Mouse (Mus musculus): ENCODE results near the gene Bcl11a. TPM values are rescaled to one million over a fixed set of nuclear protein-coding genes. Genes with fewer than 3 reads are reported as not detected.

Gene Bcl11a
- polyA plus RNA-seq, 1 experiment from 2014 or later, result 62.4 TPM

DNA sequence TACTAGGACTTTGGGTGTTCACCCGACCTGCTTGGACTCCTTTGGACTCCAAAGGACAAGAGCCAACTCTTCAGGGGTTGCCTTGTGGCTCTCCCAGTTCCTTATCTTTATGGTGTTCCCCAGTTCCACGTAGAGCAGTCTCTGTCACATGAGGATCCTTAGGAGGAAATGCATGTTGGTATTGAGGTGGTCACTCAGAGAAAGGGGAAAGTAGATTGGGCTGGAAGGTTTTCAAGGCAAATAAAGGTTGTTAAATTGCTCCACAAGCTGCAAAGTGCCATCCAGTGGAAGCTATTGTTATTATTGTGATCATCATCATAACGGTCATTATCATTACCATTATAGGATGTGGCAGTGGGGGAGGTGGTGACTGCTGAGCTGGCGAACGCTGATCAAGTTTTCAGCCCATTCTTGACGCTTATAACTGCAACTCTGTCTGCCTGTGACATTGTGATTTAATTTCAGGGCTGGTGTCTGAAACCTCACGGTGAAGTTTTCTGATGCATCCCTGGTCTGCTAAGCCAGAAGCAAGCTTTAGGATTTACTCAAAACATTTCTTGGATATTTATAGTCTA lies 52.4 kb downstream of the Bcl11a start:
- Histone ChIP-seq H3K9me3 (no peaks in the 10 kb centered on the region), H3K4me1 (peaks cover 27% of the 10 kb centered on the region), H3K36me3 (replicated peaks) (peaks cover 46% of the 10 kb centered on the region), H3K27ac (replicated peaks) (no peak overlapping the region), H3K4me3 (no peak overlapping the region), H3K27me3 (replicated peaks; ENCODE audit: low read depth, poor library complexity, severe bottlenecking) (no peaks in the 10 kb centered on the region)
- 86% methylated on average over 7 of the region's 7 CpGs for WGBS
- no peak for DNase-seq (ENCODE audit: low spot score)

DNA sequence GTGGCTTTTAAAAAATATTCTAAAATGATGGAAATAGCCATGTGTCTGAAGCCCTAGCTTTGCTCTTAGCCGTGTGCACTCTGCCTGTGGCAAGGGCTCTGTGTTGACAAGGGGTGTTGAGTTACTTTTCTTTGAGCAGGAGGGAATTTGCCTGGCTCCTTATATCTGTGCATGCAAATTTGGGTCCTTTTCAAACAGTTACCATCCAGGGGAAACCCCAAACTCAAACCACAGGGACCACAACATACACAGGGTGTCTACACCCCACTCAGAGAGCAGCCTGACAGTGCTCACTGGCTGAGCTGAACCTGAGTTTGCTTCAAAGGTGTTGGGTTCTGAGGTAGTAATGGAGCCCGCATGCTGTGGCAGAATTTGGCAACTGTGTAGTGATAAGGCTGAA lies 54.0 kb downstream of the Bcl11a start:
- Histone ChIP-seq H3K27ac (replicated peaks) (no peak overlapping the region), H3K27me3 (replicated peaks; ENCODE audit: low read depth, poor library complexity, severe bottlenecking) (no peaks in the 10 kb centered on the region), H3K36me3 (replicated peaks) (peaks cover 40% of the 10 kb centered on the region), H3K4me3 (no peak overlapping the region), H3K9me3 (no peaks in the 10 kb centered on the region), H3K4me1 (peaks cover 41% of the 10 kb centered on the region)
- DNase-seq (ENCODE audit: low spot score), result no peak
- WGBS, result 80% methylated on average over 2 of the region's 2 CpGs

DNA sequence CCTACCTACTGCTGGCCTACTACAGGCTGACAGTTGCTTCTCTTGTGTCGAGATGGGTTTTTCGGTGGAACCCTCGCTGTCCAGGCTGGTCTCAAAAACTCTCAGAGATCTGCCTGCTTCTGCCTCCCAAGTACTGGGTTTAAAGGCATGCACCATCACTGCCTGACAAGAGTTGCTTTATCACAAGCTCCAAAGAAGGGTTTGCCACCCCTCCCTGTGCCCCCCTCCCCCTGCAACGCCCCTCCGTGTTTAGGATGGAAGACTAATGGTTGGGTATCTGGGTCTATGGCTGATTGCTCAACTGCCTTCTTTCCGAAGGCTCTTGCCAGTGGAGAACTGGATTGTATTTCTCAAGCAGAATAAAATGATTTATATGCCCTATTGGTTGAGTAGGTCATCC lies 54.5 kb downstream of the Bcl11a start:
- DNase-seq (ENCODE audit: low spot score), result no peak
- Histone ChIP-seq H3K4me3 (no peak overlapping the region), H3K36me3 (replicated peaks) (peaks cover 40% of the 10 kb centered on the region), H3K9me3 (no peaks in the 10 kb centered on the region), H3K27ac (replicated peaks) (no peak overlapping the region), H3K4me1 (peaks cover 41% of the 10 kb centered on the region), H3K27me3 (replicated peaks; ENCODE audit: low read depth, poor library complexity, severe bottlenecking) (no peaks in the 10 kb centered on the region)
- 93% methylated on average over 6 of the region's 6 CpGs for WGBS

DNA sequence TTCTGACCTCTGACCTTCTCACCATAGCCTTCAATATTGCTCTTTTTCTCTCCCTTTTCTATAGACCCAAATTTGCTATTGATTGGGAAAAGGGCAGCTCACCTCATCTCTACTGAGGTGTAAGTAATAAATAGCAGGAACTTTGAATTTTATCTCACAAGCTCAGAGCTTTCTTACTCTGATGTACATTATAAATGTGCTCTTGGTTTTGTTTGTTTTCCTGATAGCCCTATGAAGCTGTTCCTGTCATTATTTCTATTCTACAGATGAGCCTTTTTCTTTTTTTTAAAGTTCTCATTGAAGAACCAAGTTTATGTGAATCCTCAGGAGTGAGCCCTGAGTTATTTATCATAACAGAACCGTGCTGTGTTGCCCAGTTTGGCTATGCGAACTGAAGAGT lies 55.0 kb downstream of the Bcl11a start:
- Histone ChIP-seq H3K4me1 (peaks cover 41% of the 10 kb centered on the region), H3K9me3 (no peaks in the 10 kb centered on the region), H3K36me3 (replicated peaks) (peaks cover 43% of the 10 kb centered on the region), H3K27me3 (replicated peaks; ENCODE audit: low read depth, poor library complexity, severe bottlenecking) (no peaks in the 10 kb centered on the region), H3K4me3 (no peak overlapping the region), H3K27ac (replicated peaks) (no peak overlapping the region)
- DNase-seq (ENCODE audit: low spot score), result no peak
- 95% methylated on average over 2 of the region's 2 CpGs for WGBS

DNA sequence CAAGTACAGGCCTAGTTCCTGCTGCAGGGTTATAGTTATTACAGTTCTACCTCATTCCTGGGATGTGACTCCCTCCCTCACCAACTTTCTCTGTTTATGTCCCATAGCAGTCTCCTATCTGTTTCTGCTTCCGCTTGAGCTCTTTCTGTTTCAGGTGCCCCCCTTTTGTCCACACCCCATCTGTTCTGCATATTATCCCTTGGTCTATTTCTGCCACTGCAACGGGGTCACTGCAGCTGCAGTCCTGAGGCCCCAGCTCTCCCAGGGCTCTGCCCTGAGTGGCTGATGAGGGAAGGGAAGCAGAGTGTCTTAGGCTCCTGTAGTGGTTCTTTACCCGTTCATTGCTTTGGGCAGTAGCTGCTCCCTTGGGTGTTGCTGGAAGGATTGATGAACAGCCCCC lies 55.6 kb downstream of the Bcl11a start:
- H3K27ac ChIP-seq (replicated peaks), result no peak overlapping the region
- H3K4me1 ChIP-seq, result peaks cover 36% of the 10 kb centered on the region
- H3K36me3 ChIP-seq (replicated peaks), result peaks cover 43% of the 10 kb centered on the region
- WGBS, result 75% methylated on average over 3 of the region's 3 CpGs
- H3K27me3 ChIP-seq (replicated peaks; ENCODE audit: low read depth, poor library complexity, severe bottlenecking), result no peaks in the 10 kb centered on the region
- no peak overlapping the region for H3K4me3 ChIP-seq
- DNase-seq (ENCODE audit: low spot score), result no peak
- H3K9me3 ChIP-seq, result no peaks in the 10 kb centered on the region

DNA sequence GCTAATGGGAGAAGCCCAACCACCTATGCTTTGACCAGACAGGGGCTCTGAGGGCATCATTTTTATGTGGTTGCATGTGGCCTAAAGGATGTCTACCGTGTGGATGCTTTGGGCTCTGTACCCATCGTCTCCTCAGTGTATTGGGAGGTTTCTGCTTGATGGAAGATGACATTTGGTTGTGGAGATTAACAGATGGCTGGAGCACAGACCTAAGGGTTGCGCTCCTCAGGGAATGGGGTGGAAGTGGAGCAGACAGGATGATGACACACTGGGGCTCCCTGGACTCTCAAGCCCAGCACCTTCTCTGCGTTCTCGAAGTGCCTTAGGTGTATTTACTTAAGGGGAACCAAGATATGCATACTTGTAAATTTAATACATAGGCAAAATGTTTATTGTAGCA lies 56.1 kb downstream of the Bcl11a start:
- H3K27ac ChIP-seq (replicated peaks), result no peak overlapping the region
- WGBS, result 89% methylated on average over 5 of the region's 5 CpGs
- no peak for DNase-seq (ENCODE audit: low spot score)
- no peaks in the 10 kb centered on the region for H3K9me3 ChIP-seq
- H3K36me3 ChIP-seq (replicated peaks), result peaks cover 47% of the 10 kb centered on the region
- H3K4me1 ChIP-seq, result peaks cover 36% of the 10 kb centered on the region
- no peak overlapping the region for H3K4me3 ChIP-seq
- H3K27me3 ChIP-seq (replicated peaks; ENCODE audit: low read depth, poor library complexity, severe bottlenecking), result no peaks in the 10 kb centered on the region

DNA sequence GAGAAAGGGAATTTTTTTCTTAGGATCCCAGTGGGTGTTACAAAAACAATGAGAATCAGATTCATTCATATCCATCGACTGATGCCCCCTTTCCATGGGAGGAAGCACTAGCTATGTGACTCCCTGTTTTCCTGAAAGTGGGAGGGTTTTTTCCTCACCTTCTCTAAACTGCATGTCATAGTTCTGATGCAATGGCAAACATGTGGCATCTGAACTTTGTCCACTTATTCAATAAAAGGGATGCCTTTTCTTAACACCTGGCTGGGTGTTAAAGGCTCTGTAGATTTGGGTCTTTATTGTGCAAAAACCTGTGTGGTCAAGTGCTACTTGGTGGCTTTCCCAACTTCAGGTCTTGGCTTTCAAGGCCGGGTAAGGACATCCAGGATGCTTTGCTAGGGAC lies 57.4 kb downstream of the Bcl11a start:
- Histone ChIP-seq H3K4me3 (no peak overlapping the region), H3K36me3 (replicated peaks) (peaks cover 47% of the 10 kb centered on the region), H3K9me3 (no peaks in the 10 kb centered on the region), H3K27me3 (replicated peaks; ENCODE audit: low read depth, poor library complexity, severe bottlenecking) (no peaks in the 10 kb centered on the region), H3K4me1 (peaks cover 36% of the 10 kb centered on the region), H3K27ac (replicated peaks) (no peak overlapping the region)
- no peak for DNase-seq (ENCODE audit: low spot score)
- WGBS, result 77% methylated on average over 2 of the region's 2 CpGs

DNA sequence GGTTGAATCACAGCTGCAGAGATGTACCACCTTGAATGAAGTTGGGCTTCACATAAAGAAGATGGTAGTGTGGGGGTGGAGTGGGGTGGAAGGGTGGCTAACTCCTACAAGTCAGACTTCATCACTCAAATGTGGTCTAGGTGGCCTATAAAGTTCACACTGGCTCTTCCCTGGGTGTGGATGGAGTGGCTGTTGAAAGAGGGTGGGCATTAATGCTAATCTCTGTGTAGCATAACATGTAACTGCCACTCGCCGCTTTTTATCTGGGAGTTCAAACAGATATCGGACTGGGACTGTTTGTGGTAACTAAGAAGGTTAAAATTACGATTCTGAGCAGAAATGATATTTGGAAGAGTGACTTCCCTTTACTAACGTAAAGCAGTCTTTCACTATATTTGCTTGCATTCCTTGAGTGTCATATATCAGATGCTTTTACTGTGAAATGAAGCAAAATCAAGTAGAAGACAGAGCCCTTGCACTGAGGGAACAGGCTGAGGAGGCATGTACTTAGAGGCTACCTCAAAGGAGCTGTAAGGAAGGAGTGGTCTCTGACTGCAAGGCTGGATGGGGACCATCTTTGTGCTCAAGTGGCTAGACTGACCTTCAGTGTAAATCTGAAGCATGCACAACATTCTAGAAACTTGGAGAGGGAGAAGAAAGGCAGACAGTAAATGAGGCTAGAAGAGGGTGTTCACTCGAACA lies 58.4 kb downstream of the Bcl11a start:
- peaks cover 41% of the 10 kb centered on the region for H3K4me1 ChIP-seq
- H3K4me3 ChIP-seq, result no peak overlapping the region
- no peaks in the 10 kb centered on the region for H3K27me3 ChIP-seq (replicated peaks; ENCODE audit: low read depth, poor library complexity, severe bottlenecking)
- no peak overlapping the region for H3K27ac ChIP-seq (replicated peaks)
- 87% methylated on average over 6 of the region's 6 CpGs for WGBS
- no peaks in the 10 kb centered on the region for H3K9me3 ChIP-seq
- DNase-seq (ENCODE audit: low spot score), result no peak
- H3K36me3 ChIP-seq (replicated peaks), result peaks cover 44% of the 10 kb centered on the region

DNA sequence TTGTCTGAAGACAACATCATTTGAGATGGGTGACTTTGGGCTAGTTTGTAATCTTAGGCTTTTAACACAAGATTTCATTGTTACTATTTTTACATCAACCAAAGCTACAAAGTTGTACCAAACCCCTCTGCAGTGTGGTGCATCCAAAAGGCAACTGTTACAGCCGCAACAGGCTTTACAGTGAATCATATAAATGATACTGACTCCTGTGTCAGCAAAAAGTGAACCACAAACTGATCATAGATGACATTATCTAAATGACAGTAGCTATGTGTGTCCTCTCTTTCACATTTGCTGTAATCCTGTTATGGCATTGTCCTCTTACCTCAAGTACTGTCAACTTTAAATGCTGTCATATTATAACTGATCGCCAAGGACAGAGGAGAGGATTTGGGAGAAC lies 60.0 kb downstream of the Bcl11a start:
- H3K4me1 ChIP-seq, result peaks cover 54% of the 10 kb centered on the region
- peaks cover 36% of the 10 kb centered on the region for H3K36me3 ChIP-seq (replicated peaks)
- WGBS, result 95% methylated on average over 2 of the region's 2 CpGs
- H3K27ac ChIP-seq (replicated peaks), result no peak overlapping the region
- no peaks in the 10 kb centered on the region for H3K27me3 ChIP-seq (replicated peaks; ENCODE audit: low read depth, poor library complexity, severe bottlenecking)
- no peak for DNase-seq (ENCODE audit: low spot score)
- H3K4me3 ChIP-seq, result no peak overlapping the region
- H3K9me3 ChIP-seq, result no peaks in the 10 kb centered on the region

DNA sequence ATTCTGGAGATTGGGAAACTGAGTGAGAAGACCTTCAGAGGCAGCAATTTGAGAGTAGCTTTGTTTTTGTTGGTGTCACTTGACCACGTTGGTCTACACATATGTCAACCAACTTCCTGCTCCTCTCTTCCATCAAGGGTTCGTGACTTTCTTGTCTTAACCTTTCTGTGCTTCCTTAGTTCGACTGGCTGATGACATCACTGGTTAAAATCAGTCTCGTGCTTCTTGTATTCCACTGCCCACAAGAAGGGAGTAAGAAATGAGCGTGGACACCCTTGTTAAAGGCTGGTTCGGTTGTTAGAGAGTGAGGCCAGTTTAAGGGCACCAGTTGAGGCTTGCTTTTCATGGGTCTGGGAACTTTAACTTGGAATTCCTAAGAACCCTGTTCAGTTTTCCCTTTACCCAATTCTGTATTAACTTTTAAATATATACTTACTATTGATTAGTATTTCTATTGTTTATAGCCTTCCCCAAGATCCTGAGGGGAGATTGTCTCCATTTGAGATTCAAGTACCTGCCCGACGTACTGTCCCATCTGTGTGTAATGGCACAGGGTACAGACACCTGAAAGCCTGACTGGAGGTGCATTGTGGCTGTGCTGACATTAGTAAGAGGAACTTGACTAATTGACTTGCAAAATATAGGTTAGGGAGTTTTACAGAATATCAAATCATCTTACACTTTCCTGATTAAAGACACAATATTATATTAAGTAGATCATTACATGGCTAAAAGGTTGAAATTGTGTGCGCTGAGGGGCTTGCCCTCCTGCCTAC lies 60.9 kb downstream of the Bcl11a start:
- Histone ChIP-seq H3K36me3 (replicated peaks) (peaks cover 39% of the 10 kb centered on the region), H3K4me1 (peaks cover 50% of the 10 kb centered on the region), H3K9me3 (no peaks in the 10 kb centered on the region), H3K27ac (replicated peaks) (no peak overlapping the region), H3K27me3 (replicated peaks; ENCODE audit: low read depth, poor library complexity, severe bottlenecking) (no peaks in the 10 kb centered on the region), H3K4me3 (no peak overlapping the region)
- DNase-seq (ENCODE audit: low spot score), result no peak
- WGBS, result 86% methylated on average over 9 of the region's 9 CpGs

DNA sequence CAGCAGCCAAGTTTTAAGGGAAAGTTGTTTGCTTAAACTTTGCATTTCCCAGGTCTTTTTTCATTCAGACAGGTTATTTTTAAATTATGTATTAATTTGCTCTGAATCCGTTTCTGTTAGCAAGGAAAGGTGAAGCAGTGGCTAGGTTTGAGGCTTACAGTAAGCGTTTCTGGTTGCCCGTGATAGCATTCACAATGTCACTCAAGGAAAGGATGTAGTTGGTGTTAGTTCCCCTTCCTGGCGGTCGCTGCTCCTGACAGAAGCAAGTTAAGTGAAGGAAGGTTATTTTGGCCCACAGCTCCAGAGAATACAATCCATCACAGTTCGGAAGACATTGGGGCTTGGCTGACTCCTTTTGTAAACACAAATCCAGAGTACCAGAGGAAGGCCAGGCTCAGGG lies 61.6 kb downstream of the Bcl11a start:
- DNase-seq (ENCODE audit: low spot score), result no peak
- Histone ChIP-seq H3K27me3 (replicated peaks; ENCODE audit: low read depth, poor library complexity, severe bottlenecking) (no peaks in the 10 kb centered on the region), H3K9me3 (no peaks in the 10 kb centered on the region), H3K27ac (replicated peaks) (no peak overlapping the region), H3K36me3 (replicated peaks) (peaks cover 43% of the 10 kb centered on the region), H3K4me1 (peaks cover 54% of the 10 kb centered on the region), H3K4me3 (no peak overlapping the region)
- 90% methylated on average over 6 of the region's 6 CpGs for WGBS

DNA sequence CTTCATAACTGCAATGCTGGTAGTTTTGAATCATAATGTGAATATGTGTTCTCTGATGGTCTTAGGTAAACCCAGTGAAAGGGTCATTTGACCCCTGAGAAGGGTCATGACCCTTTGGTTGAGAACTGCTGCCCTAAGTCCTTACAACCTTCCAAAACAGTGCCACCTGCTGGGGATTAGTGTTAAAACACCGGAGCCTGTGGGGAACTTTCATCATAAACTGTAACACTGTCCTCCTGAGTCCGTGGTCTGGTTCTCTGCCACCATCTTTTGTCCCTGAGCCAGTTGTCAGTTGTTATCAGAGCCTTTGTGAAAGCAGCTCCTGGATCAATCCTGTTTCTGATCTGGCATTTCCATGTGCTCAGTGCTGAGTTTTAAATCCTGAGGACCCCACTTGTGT lies 62.1 kb downstream of the Bcl11a start:
- Histone ChIP-seq H3K27me3 (replicated peaks; ENCODE audit: low read depth, poor library complexity, severe bottlenecking) (no peaks in the 10 kb centered on the region), H3K27ac (replicated peaks) (no peak overlapping the region), H3K9me3 (no peaks in the 10 kb centered on the region), H3K4me3 (no peak overlapping the region), H3K4me1 (peaks cover 59% of the 10 kb centered on the region), H3K36me3 (replicated peaks) (peaks cover 48% of the 10 kb centered on the region)
- 89% methylated on average over 2 of the region's 2 CpGs for WGBS
- no peak for DNase-seq (ENCODE audit: low spot score)

DNA sequence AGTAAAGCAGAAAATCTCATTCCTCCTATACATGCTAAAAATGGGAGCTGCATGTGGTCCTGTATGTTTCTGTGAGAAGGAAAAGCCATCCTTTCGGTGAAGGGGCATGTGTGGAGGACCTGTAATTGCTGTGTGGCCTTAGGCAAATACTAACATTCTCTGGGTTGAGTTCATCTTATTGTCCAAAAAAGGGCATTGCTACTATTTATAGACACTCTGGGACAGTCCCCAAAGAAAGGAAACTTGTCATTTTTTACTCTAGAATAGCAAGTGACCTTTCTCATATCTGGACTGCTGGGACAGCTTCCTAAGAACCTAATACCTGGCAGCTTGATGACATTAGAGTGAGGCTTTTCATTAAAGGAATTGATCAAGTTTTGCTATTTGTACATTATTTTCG lies 63.1 kb downstream of the Bcl11a start:
- no peak overlapping the region for H3K4me3 ChIP-seq
- no peaks in the 10 kb centered on the region for H3K27me3 ChIP-seq (replicated peaks; ENCODE audit: low read depth, poor library complexity, severe bottlenecking)
- 78% methylated on average over 2 of the region's 2 CpGs for WGBS
- no peak for DNase-seq (ENCODE audit: low spot score)
- H3K27ac ChIP-seq (replicated peaks), result no peak overlapping the region
- H3K4me1 ChIP-seq, result peaks cover 62% of the 10 kb centered on the region
- H3K9me3 ChIP-seq, result no peaks in the 10 kb centered on the region
- peaks cover 57% of the 10 kb centered on the region for H3K36me3 ChIP-seq (replicated peaks)
